Mouse (Mus musculus): ENCODE measurements at regions not wholly inside any gene's neighbourhood (a gene's known extent, or its start where the extent isn't known, plus 50 kb on each side); places are given as distances from the start of the nearest gene placed in this dataset.
"Not testable (repeated sequence)": the region's sequence is repeated elsewhere in the genome, so short reads cannot be mapped to it uniquely, and the experiment has no call there.

DNA sequence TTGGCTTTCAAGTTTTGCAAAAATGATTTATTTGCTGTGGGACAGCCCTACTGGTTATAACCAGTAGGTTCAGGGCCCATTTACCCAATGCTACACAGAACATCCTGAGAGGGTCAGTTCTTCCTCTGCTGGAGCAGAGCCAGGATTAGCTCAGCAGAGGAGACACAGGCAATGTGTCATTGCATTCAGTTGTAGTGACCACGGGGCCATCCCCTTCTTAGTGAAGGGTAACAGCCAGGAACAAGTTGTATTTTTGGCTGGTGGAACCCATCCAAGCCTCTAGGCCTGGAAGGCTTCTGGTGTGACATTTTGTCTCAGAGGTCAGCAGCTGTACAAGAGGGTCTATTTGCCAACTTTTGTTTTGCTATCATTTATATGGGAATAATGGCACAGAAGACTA lies 120.6 kb upstream of the Dlgap1 start:
- Histone ChIP-seq H3K9ac (ENCODE audit: low read length) (no peak overlapping the region), H3K4me1 (ENCODE audit: control insufficient read depth, insufficient read depth, low read length) (no peaks in the 10 kb centered on the region), H3K27ac (replicated peaks; ENCODE audit: low read depth, low read length) (no peak overlapping the region), H3K9me3 (ENCODE audit: control insufficient read depth, low read length) (no peaks in the 10 kb centered on the region), H3K36me3 (ENCODE audit: control insufficient read depth, insufficient read depth, low read length) (no peaks in the 10 kb centered on the region), H3K4me2 (ENCODE audit: low read depth, severe bottlenecking) (no peak overlapping the region), H3K27me3 (ENCODE audit: control insufficient read depth, insufficient read depth, low read length) (no peaks in the 10 kb centered on the region), H3K4me3 (ENCODE audit: low read depth, low read length) (no peak overlapping the region)
- ATAC-seq (ENCODE audit: insufficient number of reproducible peaks, low FRiP score, low TSS enrichment, low read depth) (no peak), DNase-seq (ENCODE audit: low spot score) (no peak)
- 63% methylated on average over 1 of the region's 1 CpGs for WGBS

DNA sequence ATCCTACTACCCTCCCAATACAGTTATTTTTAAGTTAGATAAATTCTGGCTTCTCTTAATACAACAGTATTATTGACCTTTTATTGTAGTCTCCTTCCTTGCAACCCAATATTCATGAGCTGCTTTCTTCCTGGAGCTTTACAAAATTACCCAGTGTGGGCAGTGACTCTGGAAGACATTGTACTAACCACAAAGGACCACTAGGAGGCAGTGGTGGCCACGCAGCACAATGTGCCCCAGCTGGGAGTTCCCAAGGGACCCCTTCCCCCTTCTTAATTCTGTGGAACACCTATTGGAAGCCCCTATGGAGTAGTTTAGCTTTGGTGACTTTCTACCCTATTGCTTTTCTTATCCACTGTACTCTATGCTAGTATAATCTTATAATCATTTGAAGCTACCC lies 118.8 kb upstream of the Dlgap1 start:
- Histone ChIP-seq H3K4me1 (ENCODE audit: control insufficient read depth, insufficient read depth, low read length) (no peaks in the 10 kb centered on the region), H3K36me3 (ENCODE audit: control insufficient read depth, insufficient read depth, low read length) (no peaks in the 10 kb centered on the region), H3K27me3 (ENCODE audit: control insufficient read depth, insufficient read depth, low read length) (no peaks in the 10 kb centered on the region), H3K4me2 (ENCODE audit: low read depth, severe bottlenecking) (no peak overlapping the region), H3K27ac (replicated peaks; ENCODE audit: low read depth, low read length) (no peak overlapping the region), H3K9me3 (ENCODE audit: control insufficient read depth, low read length) (no peaks in the 10 kb centered on the region), H3K9ac (ENCODE audit: low read length) (no peak overlapping the region), H3K4me3 (ENCODE audit: low read depth, low read length) (no peak overlapping the region)
- DNase-seq (ENCODE audit: low spot score) (no peak), ATAC-seq (ENCODE audit: insufficient number of reproducible peaks, low FRiP score, low TSS enrichment, low read depth) (no peak)
- 30% methylated on average over 1 of the region's 1 CpGs for WGBS

DNA sequence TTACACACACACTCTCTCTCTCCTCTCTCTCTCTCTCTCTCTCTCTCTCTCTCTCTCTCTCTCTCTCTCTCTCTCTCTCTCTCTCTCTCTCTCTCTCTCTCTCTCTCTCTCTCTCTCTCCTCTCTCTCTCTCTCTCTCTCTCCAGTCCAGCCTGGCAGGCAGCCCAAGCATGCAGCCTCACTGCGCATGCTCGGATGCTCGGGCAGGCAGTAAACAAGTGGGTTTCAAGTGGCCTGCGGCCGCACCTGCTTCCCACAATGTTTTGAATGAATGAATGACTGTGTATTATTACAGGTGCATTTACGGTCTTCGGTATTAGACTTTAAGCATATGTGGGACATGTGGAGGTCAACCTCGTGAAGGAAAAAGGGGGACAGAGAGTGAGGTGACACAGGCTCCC lies 88.9 kb upstream of the Dlgap1 start:
- not testable (repeated sequence) for H3K27me3 ChIP-seq (ENCODE audit: control insufficient read depth, insufficient read depth, low read length); H3K4me3 ChIP-seq (ENCODE audit: low read depth, low read length); H3K4me1 ChIP-seq (ENCODE audit: control insufficient read depth, insufficient read depth, low read length); H3K4me2 ChIP-seq (ENCODE audit: low read depth, severe bottlenecking); ATAC-seq (ENCODE audit: insufficient number of reproducible peaks, low FRiP score, low TSS enrichment, low read depth); H3K9ac ChIP-seq (ENCODE audit: low read length); H3K27ac ChIP-seq (replicated peaks; ENCODE audit: low read depth, low read length); H3K9me3 ChIP-seq (ENCODE audit: control insufficient read depth, low read length); H3K36me3 ChIP-seq (ENCODE audit: control insufficient read depth, insufficient read depth, low read length); DNase-seq (ENCODE audit: low spot score)
- 90% methylated on average over 8 of the region's 8 CpGs for WGBS

DNA sequence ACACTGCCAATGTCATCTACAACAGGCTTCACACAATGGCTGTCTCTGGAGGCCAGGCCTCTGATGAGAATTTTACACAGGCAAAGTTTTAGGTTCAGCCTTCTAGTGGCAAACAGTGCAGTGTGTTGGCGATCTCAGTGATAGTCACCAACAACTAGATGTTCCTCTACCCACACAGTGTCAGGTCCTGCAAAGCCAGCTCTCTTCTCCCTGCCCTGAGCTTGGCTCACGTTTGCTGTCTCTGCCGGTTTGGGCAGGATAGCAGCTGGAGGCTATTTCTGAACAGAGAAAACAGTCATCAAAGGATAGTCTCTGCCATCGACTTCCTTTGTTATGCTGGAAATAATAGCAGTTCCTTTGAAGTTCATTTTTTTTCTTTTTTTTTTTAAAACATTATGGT lies 74.9 kb upstream of the Dlgap1 start:
- no peak overlapping the region for H3K9ac ChIP-seq (ENCODE audit: low read length)
- no peaks in the 10 kb centered on the region for H3K4me1 ChIP-seq (ENCODE audit: control insufficient read depth, insufficient read depth, low read length)
- no peak overlapping the region for H3K4me2 ChIP-seq (ENCODE audit: low read depth, severe bottlenecking)
- WGBS = 72% methylated on average over 4 of the region's 4 CpGs
- no peaks in the 10 kb centered on the region for H3K9me3 ChIP-seq (ENCODE audit: control insufficient read depth, low read length)
- ATAC-seq (ENCODE audit: insufficient number of reproducible peaks, low FRiP score, low TSS enrichment, low read depth) (no peak), DNase-seq (ENCODE audit: low spot score) (no peak)
- H3K4me3 ChIP-seq (ENCODE audit: low read depth, low read length) = no peak overlapping the region
- no peaks in the 10 kb centered on the region for H3K36me3 ChIP-seq (ENCODE audit: control insufficient read depth, insufficient read depth, low read length)
- H3K27ac ChIP-seq (replicated peaks; ENCODE audit: low read depth, low read length) = no peak overlapping the region
- H3K27me3 ChIP-seq (ENCODE audit: control insufficient read depth, insufficient read depth, low read length) = no peaks in the 10 kb centered on the region
